Mouse (Mus musculus) spleen, adult 10 weeks (tissue): Measurements from ENCODE around the gene Otud5. TPM values are rescaled to one million over a fixed set of nuclear protein-coding genes. Genes with fewer than 3 reads are reported as not detected.

Experiments used
- polyA plus RNA-seq: library from polyadenylated mRNA; stranded (reverse); fragments of 350-450 nt; fragmentation: Illumina TruSeq; extraction: RNeasy Lipid Tissue Mini Kit (QIAGEN cat#74804); gene quantifications from one replicate; pipeline ENCODE4 v1.2.3, GENCODE M21; 2015; ENCODE audit warnings: low replicate concordance; ENCODE audit not compliant: insufficient read depth

Otud5 gene
- polyA plus RNA-seq, result 173 TPM

GRCm38 (mm10) chrX:7841163-7842162 lies at the start of gene Otud5:
Otud5 (plus strand) TSS chrX:7841364.

GRCm38 (mm10) chrX:7821865-7822779 lies 19.0 kb upstream of the Otud5 start, which contains the start of gene Kcnd1:
Kcnd1 (plus strand) TSS chrX:7822289.

GRCm38 (mm10) chrX:7878007-7878419 lies 36.8 kb downstream of the Otud5 start, which contains the start of gene Pim2:
Pim2 (plus strand) TSS chrX:7878262.

GRCm38 (mm10) chrX:7883841-7884567 lies 42.8 kb downstream of the Otud5 start, which contains the start of gene Slc35a2:
Slc35a2 (plus strand) TSS chrX:7884028.

GRCm38 (mm10) chrX:7898880-7899874 lies 58.0 kb downstream of the Otud5 start, which contains the start of the genes Pqbp1 and Timm17b:
Pqbp1 (minus strand) TSS chrX:7899269.
Timm17b (plus strand) TSS chrX:7899357.

GRCm38 (mm10) chrX:7907735-7908134 lies 66.6 kb downstream of the Otud5 start, which contains the start of gene Gm10491:
Gm10491 (minus strand) TSS chrX:7907835.

GRCm38 (mm10) chrX:7909242-7909641 lies 68.1 kb downstream of the Otud5 start, which contains the start of gene Gm10490:
Gm10490 (plus strand) TSS chrX:7909542.

GRCm38 (mm10) chrX:7919601-7920383 lies 78.6 kb downstream of the Otud5 start, which contains the start of gene Pcsk1n:
Pcsk1n (plus strand) TSS chrX:7919822.

Other genes with a start within 250 kb of the Otud5 start
- gene Ccdc22, start 235.8 kb upstream of the Otud5 start, polyA plus RNA-seq, result 11.4 TPM
- gene Cacna1f, start 234.3 kb upstream of the Otud5 start, polyA plus RNA-seq, result not detected
- gene Syp, start 202.9 kb upstream of the Otud5 start, polyA plus RNA-seq, result 4.1 TPM
- 18.5 TPM for gene Prickle3, start 184.1 kb upstream of the Otud5 start, polyA plus RNA-seq
- gene Plp2, start 170.0 kb upstream of the Otud5 start, polyA plus RNA-seq, result 119 TPM
- gene Magix, start 160.1 kb upstream of the Otud5 start, polyA plus RNA-seq, result 0.14 TPM
- 51.7 TPM for gene Gpkow, start 144.2 kb upstream of the Otud5 start, polyA plus RNA-seq
- gene Wdr45, start 127.0 kb upstream of the Otud5 start, polyA plus RNA-seq, result 38.0 TPM
- not detected for gene Gm45208, start 119.1 kb upstream of the Otud5 start, polyA plus RNA-seq
- 22.9 TPM for gene Praf2, start 112.9 kb upstream of the Otud5 start, polyA plus RNA-seq
- 2.0 TPM for gene Ccdc120, start 90.5 kb upstream of the Otud5 start, polyA plus RNA-seq
- gene Tfe3, start 78.8 kb upstream of the Otud5 start, polyA plus RNA-seq, result 28.7 TPM
- 207 TPM for gene Gripap1, start 51.6 kb upstream of the Otud5 start, polyA plus RNA-seq
- gene Kcnd1, start 19.1 kb upstream of the Otud5 start, polyA plus RNA-seq, result 2.4 TPM
- 38.2 TPM for gene Pim2, start 36.9 kb downstream of the Otud5 start, polyA plus RNA-seq
- 18.6 TPM for gene Slc35a2, start 42.7 kb downstream of the Otud5 start, polyA plus RNA-seq
- 129 TPM for gene Pqbp1, start 57.9 kb downstream of the Otud5 start, polyA plus RNA-seq
- gene Timm17b, start 58.0 kb downstream of the Otud5 start, polyA plus RNA-seq, result 22.6 TPM
- gene Gm10491, start 66.5 kb downstream of the Otud5 start, polyA plus RNA-seq, result not detected
- not detected for gene Gm10490, start 68.2 kb downstream of the Otud5 start, polyA plus RNA-seq
- not detected for gene Pcsk1n, start 78.5 kb downstream of the Otud5 start, polyA plus RNA-seq
- gene Eras, start 87.2 kb downstream of the Otud5 start, polyA plus RNA-seq, result not detected
- 14.7 TPM for gene Hdac6, start 106.5 kb downstream of the Otud5 start, polyA plus RNA-seq
- gene Gata1, start 136.7 kb downstream of the Otud5 start, polyA plus RNA-seq, result 6.3 TPM
- not detected for gene Glod5, start 177.1 kb downstream of the Otud5 start, polyA plus RNA-seq
- 31.7 TPM for gene Suv39h1, start 233.4 kb downstream of the Otud5 start, polyA plus RNA-seq
- 85.1 TPM for gene Was, start 249.1 kb downstream of the Otud5 start, polyA plus RNA-seq